Mouse (Mus musculus): ENCODE results near the gene Tlx1.

Gene Tlx1

DNA sequence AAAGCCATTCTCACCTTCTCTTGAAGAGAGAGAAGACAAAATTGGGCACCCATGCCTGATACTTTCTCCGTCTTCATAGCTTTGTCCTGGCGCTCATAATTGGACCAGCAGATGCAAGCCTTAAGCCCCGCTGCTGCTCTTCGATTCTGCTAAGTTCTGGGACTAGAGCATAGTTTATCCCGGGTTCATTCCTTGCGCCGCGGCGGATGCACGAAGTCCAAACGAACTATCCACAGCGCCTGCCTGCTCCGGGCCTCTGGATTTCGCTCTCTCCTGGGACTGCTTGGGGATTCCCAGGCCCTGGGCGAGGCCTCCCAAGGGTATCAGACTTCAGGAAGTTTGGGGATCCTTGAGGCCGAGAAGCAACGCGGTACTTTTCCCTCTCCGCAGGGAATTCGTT lies 8.4 kb downstream of the Tlx1 start:
- no peak for DNase-seq (ENCODE audit: low read depth, low spot score)

DNA sequence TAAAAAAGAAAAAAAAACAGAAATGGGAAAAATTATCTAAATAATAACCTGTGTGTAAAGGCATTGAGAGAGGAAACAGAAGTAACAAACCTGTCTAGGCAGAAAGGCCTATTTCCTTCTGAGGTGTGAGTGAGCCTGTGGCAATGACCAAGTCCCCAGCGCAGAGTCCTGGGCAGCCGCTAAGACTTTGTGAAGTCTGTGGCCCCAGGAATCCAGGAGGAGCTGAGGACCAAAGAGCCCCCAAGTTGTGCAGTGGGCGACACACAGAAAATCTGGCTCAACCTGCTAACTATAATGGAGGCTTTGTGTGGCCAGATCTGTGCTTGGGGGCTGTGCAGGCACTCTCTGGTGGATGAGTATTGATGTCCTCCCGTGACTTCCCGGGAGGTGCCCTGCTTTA lies 9.0 kb downstream of the Tlx1 start:
- DNase-seq (ENCODE audit: low read depth, low spot score) = no peak

DNA sequence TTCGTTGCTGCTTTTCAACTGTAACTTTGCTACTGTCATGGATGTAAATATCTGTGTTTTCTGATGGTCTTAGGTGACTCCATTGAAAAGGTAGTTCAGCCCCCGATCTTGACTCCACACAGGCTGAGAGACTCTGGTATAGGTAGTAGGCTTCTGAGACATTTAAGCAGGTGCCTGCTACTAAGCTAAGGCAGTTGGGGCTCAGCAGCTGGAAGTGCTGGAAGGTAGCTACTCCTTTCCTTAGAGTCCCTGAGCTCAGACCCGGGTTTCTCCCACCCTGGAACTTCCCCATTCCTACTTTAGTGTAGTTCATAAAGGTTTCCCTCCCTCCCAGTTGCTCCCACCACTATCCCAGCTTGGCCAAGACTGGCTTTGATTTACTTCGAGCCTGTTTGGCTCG lies 9.5 kb downstream of the Tlx1 start:
- no peak for DNase-seq (ENCODE audit: low read depth, low spot score)

DNA sequence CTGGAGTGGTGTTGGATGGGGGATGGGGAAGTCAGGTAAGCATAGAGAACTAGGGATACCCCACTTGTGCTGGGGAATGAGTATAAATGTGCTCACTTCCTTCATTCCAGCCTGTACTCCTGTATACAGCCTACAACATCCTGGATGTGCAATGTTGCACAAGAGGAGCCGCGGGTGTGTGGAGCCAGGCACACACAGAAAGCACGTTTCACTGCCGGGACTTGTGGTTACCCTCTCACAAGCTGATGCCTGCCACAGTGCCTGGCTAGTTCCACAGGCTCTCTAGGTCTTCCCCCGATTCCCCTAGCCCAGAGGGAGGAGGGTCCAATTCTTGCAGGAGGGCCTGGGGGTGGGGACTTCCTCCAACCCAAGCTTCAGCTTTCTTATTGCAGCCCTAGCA lies 10.0 kb downstream of the Tlx1 start:
- DNase-seq (ENCODE audit: low read depth, low spot score) = no peak

DNA sequence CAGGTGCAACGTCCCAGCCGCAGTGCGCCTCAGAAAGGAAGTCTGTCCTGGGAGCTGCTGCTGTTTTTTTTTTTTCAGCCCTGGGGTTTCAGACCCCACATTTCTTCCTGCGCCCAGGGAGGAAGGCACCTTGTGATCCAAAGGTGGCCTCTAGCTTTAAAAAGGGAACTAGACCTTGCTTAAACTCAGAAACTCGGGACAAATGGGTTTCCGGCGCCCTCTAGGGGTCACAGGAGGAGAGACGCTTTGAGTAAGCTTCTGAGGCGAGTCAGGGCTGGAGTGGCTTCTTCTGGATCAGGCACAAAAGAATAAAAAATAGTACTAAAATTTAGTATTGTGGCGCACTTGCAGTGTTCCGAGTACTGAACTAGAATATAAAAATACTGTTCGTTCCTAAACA lies 10.6 kb downstream of the Tlx1 start:
- DNase-seq (ENCODE audit: low read depth, low spot score) = no peak

DNA sequence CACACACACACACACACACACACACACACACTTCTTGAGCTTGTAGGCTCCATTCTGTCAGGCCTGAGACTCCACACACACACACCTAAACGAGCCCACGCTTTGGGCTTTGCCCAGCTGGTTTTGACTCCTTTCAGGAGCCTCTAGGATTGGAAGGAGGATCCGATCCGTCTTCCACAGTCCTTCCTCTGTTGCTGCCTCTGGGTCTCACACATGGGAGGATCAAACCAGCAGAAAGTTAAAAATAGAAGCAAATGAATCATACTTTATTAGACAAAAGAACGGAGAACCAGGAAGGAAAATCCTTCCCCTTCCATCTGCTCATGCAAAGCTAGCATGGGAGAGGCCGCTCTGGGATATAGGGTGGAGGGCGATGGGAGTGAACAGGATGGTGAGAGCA lies 11.7 kb downstream of the Tlx1 start:
- DNase-seq (ENCODE audit: low read depth, low spot score) = no peak

DNA sequence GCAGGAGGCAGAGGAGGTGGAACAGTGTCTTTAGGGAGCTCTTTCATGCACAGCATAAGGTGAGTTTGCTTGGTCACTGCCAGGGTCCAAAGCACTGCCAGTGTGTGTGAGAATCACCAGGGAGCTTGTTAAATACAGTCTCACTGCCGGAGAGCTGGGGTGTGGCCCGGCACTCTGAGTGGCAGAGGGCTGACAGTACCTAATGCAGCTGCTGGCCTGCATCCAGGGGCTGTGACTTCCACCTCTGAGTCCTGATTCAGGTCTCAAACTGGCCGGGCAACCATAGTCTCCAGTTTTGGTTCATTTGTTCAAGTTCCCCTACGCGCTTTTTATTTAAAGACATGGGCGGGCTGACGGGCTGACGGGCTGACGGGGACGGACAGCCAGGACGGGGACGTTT lies 12.4 kb downstream of the Tlx1 start:
- no peak for DNase-seq (ENCODE audit: low read depth, low spot score)

DNA sequence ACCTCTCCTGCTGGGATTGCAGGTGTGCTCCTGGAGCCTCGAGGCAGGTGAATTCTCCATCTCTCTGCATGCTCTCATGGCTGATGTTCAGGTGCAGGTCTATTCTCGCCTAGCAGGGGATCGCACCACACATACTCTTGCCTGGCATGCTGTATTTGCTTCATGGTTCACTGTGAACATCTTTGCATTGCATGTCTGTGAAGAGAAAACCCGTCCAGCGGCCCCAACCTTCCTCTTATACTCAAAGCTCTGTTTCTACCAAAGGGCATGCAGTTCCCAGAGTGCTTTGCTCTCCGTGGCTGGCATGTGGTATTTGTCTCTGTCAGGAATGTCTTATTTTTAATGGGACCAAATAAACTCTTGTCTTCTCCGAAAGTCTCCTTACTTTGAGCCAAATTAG lies 20.0 kb downstream of the Tlx1 start:
- no peak for DNase-seq (ENCODE audit: low read depth, low spot score)

DNA sequence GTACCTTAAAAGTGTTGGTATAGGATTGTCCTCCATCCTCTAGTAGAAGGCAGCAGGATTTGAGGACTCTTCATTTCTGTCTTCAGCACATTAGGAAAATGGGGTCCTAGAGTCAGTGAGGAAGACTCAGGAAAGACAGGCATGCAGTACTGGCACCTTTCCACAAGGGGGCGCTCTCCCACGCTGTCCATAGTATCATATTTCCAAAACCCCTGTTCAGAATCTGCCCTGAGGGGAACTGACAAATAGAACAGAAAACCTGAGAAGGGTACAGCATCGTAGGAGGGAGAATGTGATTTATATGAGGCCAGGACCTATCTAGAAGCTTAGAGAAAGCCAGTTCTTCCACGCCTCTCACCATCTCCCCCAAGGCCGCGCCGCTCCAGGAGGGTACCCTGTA lies 24.3 kb downstream of the Tlx1 start:
- peak; percentile 29 for DNase-seq (ENCODE audit: low read depth, low spot score)

DNA sequence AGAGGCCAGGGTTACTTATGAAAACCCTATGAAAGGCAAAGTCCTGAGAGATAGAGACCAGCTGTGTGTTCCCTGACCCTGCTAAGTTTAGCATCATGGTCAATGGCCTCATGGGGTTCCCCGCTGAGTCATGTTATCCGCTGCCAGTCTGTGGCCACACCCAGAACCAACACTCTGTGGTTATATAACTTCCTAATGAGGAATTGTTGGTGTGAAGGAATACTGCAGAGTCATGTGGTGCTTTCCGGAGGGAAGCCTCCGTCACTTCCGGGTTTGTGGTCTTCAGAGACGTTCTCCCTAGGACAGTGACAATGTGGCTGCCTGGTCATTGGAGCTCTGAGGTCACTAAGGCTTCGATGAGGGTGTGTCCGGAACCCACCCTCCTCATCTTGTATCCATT lies 25.8 kb downstream of the Tlx1 start:
- DNase-seq (ENCODE audit: low read depth, low spot score) = no peak

DNA sequence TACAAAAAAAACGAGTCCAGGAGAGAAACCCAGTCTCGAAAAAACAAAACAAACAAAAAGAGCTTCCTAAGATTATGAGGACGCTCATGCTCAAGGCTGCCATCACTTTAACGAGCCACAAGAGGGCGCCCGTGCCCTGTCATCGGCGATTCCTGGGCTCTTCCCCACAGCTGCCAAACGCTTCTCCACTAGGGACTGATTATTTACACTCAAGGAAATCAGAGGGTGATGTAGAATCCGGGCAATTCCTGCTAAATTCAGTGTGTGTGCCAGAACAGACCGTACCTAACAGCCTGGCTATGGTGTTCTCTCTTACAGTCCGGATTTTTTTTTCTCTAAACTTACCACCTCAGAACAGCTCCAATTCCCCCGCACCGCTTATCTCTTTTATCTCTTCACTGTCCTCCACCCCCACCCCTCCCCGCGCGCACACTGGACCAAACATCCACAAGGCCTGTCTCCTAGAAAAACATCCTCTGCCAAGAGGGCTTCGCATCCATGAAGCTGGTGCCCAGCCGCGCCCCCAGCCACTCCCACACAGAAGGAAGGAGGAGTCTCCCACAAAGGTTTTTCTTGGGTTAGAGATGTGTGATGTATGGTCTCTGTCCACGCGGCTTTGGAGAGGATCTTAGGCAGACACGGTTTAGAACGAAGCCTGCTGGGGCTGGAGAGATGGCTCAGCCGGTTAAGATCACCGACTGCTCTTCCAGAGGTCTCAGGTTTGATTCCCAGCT lies 26.7 kb downstream of the Tlx1 start:
- peak; percentile 46 for DNase-seq (ENCODE audit: low read depth, low spot score)

DNA sequence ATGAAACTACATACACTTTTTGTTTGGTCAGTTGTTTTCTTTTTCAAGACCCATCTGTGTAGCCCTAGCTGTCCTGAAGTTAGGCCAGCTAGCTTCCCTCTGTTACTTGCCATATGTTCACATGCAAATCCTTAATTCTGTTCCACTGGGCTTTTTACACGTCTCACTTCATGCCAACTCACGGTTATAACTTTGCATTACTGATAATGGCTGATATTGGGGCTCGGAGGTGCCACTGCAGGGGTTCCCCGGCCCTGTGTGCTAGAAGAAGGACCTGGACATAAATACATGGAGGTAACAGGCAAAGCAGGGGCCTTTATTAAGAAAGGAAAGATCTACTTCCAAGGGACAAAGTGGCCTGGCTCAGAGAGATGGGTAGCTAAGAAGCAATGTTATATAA lies 29.0 kb downstream of the Tlx1 start:
- no peak for DNase-seq (ENCODE audit: low read depth, low spot score)

DNA sequence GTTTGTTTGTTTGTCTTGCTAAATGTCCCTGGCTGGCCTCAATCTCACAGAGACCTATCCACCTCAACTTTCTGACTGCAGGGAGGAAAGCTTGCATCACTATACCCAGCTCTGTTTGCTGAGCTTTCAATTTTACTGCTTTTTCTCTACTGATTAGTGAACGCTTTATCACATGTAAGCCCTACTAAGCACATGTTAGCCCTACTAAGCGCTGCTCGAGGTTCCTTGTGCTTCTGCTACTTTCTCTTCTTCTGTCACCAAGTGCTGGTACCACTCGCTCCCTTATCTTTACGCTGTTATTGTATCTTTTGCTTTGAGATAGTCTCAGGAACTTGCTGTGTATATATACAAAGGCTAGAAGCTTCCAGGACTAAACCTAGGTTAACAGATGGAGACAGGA lies 30.0 kb downstream of the Tlx1 start:
- no peak for DNase-seq (ENCODE audit: low read depth, low spot score)

DNA sequence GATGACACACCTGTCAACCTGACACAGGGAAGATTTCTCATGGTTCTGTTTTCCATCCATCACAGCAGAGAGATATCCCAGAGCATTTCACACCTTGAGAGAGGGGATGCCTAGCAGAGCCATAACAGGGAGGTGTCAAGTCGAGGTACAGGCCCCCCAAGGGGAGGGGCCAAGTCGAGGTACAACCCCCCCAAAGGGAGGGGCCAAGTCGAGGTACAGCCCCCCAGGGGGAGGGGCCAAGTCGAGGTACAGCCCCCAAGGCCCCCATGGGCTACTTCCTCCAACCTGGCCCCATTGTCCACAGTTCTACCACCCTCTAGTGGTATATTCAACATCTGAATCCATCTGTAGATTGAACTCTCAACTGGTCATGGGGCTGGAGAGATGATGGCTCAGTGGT lies 44.2 kb downstream of the Tlx1 start:
- no peak for DNase-seq (ENCODE audit: low read depth, low spot score)

DNA sequence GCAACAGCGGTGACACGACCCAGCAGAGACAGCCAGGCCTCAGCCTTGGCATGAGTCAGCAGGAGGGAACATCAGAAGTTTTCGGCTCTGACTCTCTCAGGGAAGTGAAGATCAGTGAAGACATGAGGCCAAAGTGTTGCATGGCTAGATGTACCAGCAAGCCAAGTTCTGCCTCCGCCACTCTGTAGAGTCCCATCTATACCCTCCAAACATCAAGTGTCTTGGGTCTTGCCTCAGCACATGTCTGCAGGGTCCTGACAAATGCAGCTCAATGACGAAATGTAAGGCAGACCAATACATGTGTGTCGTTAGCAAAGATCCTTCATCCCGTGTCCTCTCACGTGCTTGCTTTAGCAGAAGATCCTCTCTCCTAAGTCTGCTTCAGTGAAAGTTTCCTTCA lies 46.5 kb downstream of the Tlx1 start:
- DNase-seq (ENCODE audit: low read depth, low spot score) = no peak

DNA sequence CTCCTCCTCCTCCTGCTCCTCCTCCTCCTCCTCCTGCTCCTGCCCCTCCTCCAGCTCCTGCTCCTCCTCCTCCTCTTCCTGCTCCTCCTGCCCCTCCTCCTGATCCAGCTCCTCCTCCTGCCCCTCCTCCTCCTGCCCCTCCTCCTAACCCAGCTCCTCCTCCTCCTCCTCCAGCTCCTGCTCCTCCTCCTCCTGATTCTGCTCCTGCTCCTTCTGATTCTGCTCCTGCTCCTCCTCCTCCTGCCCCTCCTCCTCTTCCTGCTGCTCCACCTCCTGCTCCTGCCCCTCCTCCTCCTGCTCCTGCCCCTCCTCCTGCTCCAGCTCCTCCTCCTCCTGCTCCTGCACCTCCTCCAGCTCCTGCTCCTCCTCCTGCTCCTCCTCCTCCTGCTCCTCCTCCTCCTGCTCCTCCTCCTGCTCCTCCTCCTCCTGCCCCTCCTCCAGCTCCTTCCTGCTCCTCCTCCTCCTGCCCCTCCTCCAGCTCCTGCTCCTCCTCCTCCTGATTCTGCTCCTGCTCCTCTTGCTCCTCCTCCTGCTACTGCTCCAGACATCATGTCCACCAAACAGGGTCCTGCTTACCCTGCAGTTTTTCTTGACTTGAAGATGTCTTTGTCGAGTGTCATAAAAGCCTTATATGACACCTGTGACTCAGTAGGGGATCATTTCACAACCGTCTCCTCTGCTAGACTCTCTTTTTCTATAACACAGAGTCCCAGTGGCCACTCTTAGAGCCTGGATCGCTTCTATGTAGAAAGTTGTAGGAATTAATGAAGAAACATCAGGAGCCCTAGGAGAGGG lies 55.0 kb downstream of the Tlx1 start:
- no peak for DNase-seq (ENCODE audit: low read depth, low spot score)

Data from c-Kit-negative CD71-positive TER-119-positive erythroid progenitor cells, embryonic 14.5 days (primary cell).